Mouse (Mus musculus) heart, postnatal 0 days (tissue): Measurements from ENCODE around the gene Stim2.

Source experiments
- CTCF ChIP-seq: IDR thresholded peaks from 2 replicates; pipeline ENCODE4 v1.5.1; 2016; ENCODE audit warnings: antibody characterized with exemption, control low read depth, low read depth
- EP300 ChIP-seq: IDR thresholded peaks from 2 replicates; pipeline ENCODE4 v1.6.1; 2016; ENCODE audit warnings: antibody characterized with exemption, low read depth

DNA sequence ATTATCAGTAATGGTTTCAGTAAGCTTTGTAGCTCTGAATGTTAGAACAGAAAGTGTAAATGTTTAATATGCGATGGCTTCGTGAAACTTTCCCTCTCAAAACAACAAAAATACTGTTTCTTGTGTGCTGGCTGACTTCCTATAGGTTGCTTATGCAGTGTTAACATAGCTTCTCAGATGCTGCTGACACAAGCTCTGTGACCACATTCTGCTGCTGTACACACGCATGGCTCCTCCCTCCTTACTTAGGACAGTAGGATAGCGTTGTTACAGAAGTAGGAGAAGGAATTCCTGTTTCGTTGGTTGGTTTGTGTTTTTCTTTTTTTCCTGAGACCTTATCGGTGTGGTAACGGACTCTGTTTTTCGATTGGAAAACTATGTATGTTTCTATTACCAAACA lies 42.2 kb downstream of the Stim2 start:
- no peak for TF ChIP-seq EP300
- TF ChIP-seq CTCF, result no peak
